Mouse (Mus musculus): Measurements from ENCODE around the gene Fras1.

Fras1 gene

GRCm38 (mm10) chr5:96405139-96405842 lies 31.5 kb downstream of the Fras1 start:
- no peak for DNase-seq (ENCODE audit: low spot score)

- no peak for DNase-seq (ENCODE audit: low spot score)
Observed at GRCm38 (mm10) chr5:96408291-96408690, 34.5 kb downstream of the Fras1 start.

GRCm38 (mm10) chr5:96412754-96413394 lies 39.1 kb downstream of the Fras1 start:
- DNase-seq (ENCODE audit: low spot score), result no peak

- DNase-seq (ENCODE audit: low spot score), result no peak
Observed at GRCm38 (mm10) chr5:96417121-96417520, 43.4 kb downstream of the Fras1 start.

- no peak for DNase-seq (ENCODE audit: low spot score)
Observed at GRCm38 (mm10) chr5:96421550-96421949, 47.8 kb downstream of the Fras1 start.

- no peak for DNase-seq (ENCODE audit: low spot score)
Observed at GRCm38 (mm10) chr5:96422716-96423115, 49.0 kb downstream of the Fras1 start.

GRCm38 (mm10) chr5:96425391-96425790 lies 51.6 kb downstream of the Fras1 start:
- no peak for DNase-seq (ENCODE audit: low spot score)

GRCm38 (mm10) chr5:96429532-96430141 lies 55.9 kb downstream of the Fras1 start:
- DNase-seq (ENCODE audit: low spot score), result no peak

GRCm38 (mm10) chr5:96437870-96438269 lies 64.1 kb downstream of the Fras1 start:
- DNase-seq (ENCODE audit: low spot score), result no peak

- DNase-seq (ENCODE audit: low spot score), result no peak
Observed at GRCm38 (mm10) chr5:96439811-96440210, 66.1 kb downstream of the Fras1 start.

- DNase-seq (ENCODE audit: low spot score), result no peak
Observed at GRCm38 (mm10) chr5:96447460-96447859, 73.7 kb downstream of the Fras1 start.

- no peak for DNase-seq (ENCODE audit: low spot score)
Observed at GRCm38 (mm10) chr5:96452027-96452426, 78.3 kb downstream of the Fras1 start.

- DNase-seq (ENCODE audit: low spot score), result no peak
Observed at GRCm38 (mm10) chr5:96453386-96453785, 79.6 kb downstream of the Fras1 start.

GRCm38 (mm10) chr5:96454422-96454821 lies 80.7 kb downstream of the Fras1 start:
- DNase-seq (ENCODE audit: low spot score), result no peak

- no peak for DNase-seq (ENCODE audit: low spot score)
Observed at GRCm38 (mm10) chr5:96455241-96455640, 81.5 kb downstream of the Fras1 start.

GRCm38 (mm10) chr5:96457436-96457958 lies 83.7 kb downstream of the Fras1 start:
- DNase-seq (ENCODE audit: low spot score), result no peak

GRCm38 (mm10) chr5:96459605-96460004 lies 85.8 kb downstream of the Fras1 start:
- no peak for DNase-seq (ENCODE audit: low spot score)

- no peak for DNase-seq (ENCODE audit: low spot score)
Observed at GRCm38 (mm10) chr5:96462197-96462596, 88.4 kb downstream of the Fras1 start.

- no peak for DNase-seq (ENCODE audit: low spot score)
Observed at GRCm38 (mm10) chr5:96466461-96466860, 92.7 kb downstream of the Fras1 start.

- DNase-seq (ENCODE audit: low spot score), result no peak
Observed at GRCm38 (mm10) chr5:96471995-96472394, 98.2 kb downstream of the Fras1 start.

GRCm38 (mm10) chr5:96475488-96475887 lies 101.7 kb downstream of the Fras1 start:
- DNase-seq (ENCODE audit: low spot score), result no peak

- DNase-seq (ENCODE audit: low spot score), result no peak
Observed at GRCm38 (mm10) chr5:96479003-96479402, 105.2 kb downstream of the Fras1 start.

GRCm38 (mm10) chr5:96481159-96481558 lies 107.4 kb downstream of the Fras1 start:
- no peak for DNase-seq (ENCODE audit: low spot score)

All from ovary, postnatal 14 days (tissue).